Mouse (Mus musculus) heart, adult 2 months (tissue): Measurements from ENCODE around the gene Eif3d.

ENCODE experiments used
- CTCF ChIP-seq: fragments of 200-600 bp; IDR thresholded peaks from 2 replicates; pipeline ENCODE4 v1.8.1; 2022; ENCODE audit warnings: antibody characterized with exemption, mild to moderate bottlenecking, moderate library complexity
- POLR2A ChIP-seq: fragments of 200-500 bp; IDR thresholded peaks from 2 replicates; pipeline ENCODE4 v1.6.1; 2011; ENCODE audit warnings: mild to moderate bottlenecking, low read depth, low read length, control low read depth; ENCODE audit not compliant: insufficient read depth

- TF ChIP-seq POLR2A = no peak
- no peak for TF ChIP-seq CTCF
Measured at GRCm38 (mm10) chr15:77912585-77912984, 58.0 kb downstream of the Eif3d start.
